Mouse (Mus musculus): ENCODE results near the gene Id3. TPM values are rescaled to one million over a fixed set of nuclear protein-coding genes. Genes with fewer than 3 reads are reported as not detected.

The Id3 gene
- total and polyA plus RNA-seq, 3 experiments, result 0.22 TPM; not detected in 2

DNA sequence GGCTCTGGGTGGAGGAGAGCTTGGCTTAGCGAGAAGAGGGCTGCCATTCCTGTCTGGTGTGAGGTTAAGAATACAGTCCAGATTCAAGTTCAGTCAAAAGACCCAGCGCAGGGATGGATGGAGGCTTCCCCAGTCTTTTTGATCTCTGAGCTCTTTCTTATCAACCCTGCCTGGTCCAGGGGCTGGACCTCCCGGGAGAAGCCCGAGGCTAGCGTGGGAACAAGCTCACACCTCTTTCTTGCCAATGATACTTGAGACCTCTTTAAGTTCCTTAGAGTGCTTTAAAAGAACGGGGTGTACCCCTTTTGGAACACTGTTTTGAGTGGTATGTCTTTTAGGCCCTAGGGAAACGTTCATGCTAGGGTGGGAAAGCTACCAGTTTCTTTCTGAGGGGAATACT lies 51.7 kb downstream of the Id3 start:
- TF ChIP-seq TAL1 (conservative IDR thresholded peaks at IDR 0.05; ENCODE audit: low read depth, low read length), result no peak
- H3K36me3 ChIP-seq (replicated peaks), result peaks cover 64% of the 10 kb centered on the region
- H3K9me3 ChIP-seq (replicated peaks), result no peaks in the 10 kb centered on the region
- ATAC-seq (ENCODE audit: extremely low read depth, insufficient number of reproducible peaks, low FRiP score, poor library complexity, severe bottlenecking) (no peak), DNase-seq (ENCODE audit: low spot score) (no peak)
- H3K4me3 ChIP-seq (ENCODE audit: low read depth, low read length), result no peak overlapping the region
- H3K4me1 ChIP-seq (ENCODE audit: insufficient read depth, low read depth, low read length), result peaks cover 13% of the 10 kb centered on the region
- H3K27me3 ChIP-seq (ENCODE audit: insufficient read depth, low read length), result no peaks in the 10 kb centered on the region

Other genes starting within 250 kb of the Id3 start
- 13.4 and 13.6 TPM in 2 replicates for gene Cnr2, start 248.1 kb upstream of the Id3 start, total RNA-seq (2014; fragmentation: Nextera tagmentation)
- 28.2 and 30.6 TPM in 2 replicates for gene Cnr2, start 248.1 kb upstream of the Id3 start, total RNA-seq (2017)
- gene Cnr2, start 248.1 kb upstream of the Id3 start, polyA plus RNA-seq (2012), result 4.0 and 5.1 TPM in 2 replicates
- 32.8 and 66.2 TPM in 2 replicates for gene Fuca1, start 222.8 kb upstream of the Id3 start, total RNA-seq (2014; fragmentation: Nextera tagmentation)
- 149 and 150 TPM in 2 replicates for gene Fuca1, start 222.8 kb upstream of the Id3 start, total RNA-seq (2017)
- gene Fuca1, start 222.8 kb upstream of the Id3 start, polyA plus RNA-seq (2012), result 13.9 and 16.9 TPM in 2 replicates
- gene Hmgcl, start 197.0 kb upstream of the Id3 start, total RNA-seq (2014; fragmentation: Nextera tagmentation), result 19.1 and 22.2 TPM in 2 replicates
- 38.0 and 39.1 TPM in 2 replicates for gene Hmgcl, start 197.0 kb upstream of the Id3 start, total RNA-seq (2017)
- gene Hmgcl, start 197.0 kb upstream of the Id3 start, polyA plus RNA-seq (2012), result 22.6 and 33.3 TPM in 2 replicates
- 4.3 and 5.0 TPM in 2 replicates for gene Gale, start 179.8 kb upstream of the Id3 start, total RNA-seq (2014; fragmentation: Nextera tagmentation)
- gene Gale, start 179.8 kb upstream of the Id3 start, total RNA-seq (2017), result 10.9 and 12.4 TPM in 2 replicates
- 19.8 and 23.3 TPM in 2 replicates for gene Gale, start 179.8 kb upstream of the Id3 start, polyA plus RNA-seq (2012)
- gene Lypla2, start 170.9 kb upstream of the Id3 start, total RNA-seq (2014; fragmentation: Nextera tagmentation), result 53.9 and 65.8 TPM in 2 replicates
- 28.5 and 34.1 TPM in 2 replicates for gene Lypla2, start 170.9 kb upstream of the Id3 start, total RNA-seq (2017)
- gene Lypla2, start 170.9 kb upstream of the Id3 start, polyA plus RNA-seq (2012), result 243 and 284 TPM in 2 replicates
- gene Pithd1, start 156.2 kb upstream of the Id3 start, total RNA-seq (2014; fragmentation: Nextera tagmentation), result 26.1 and 34.9 TPM in 2 replicates
- gene Pithd1, start 156.2 kb upstream of the Id3 start, total RNA-seq (2017), result 51.0 and 60.9 TPM in 2 replicates
- gene Pithd1, start 156.2 kb upstream of the Id3 start, polyA plus RNA-seq (2012), result 41.0 and 71.7 TPM in 2 replicates
- 108 and 113 TPM in 2 replicates for gene Eloa, start 121.7 kb upstream of the Id3 start, total RNA-seq (2014; fragmentation: Nextera tagmentation)
- gene Eloa, start 121.7 kb upstream of the Id3 start, total RNA-seq (2017), result 51.6 and 56.0 TPM in 2 replicates
- gene Eloa, start 121.7 kb upstream of the Id3 start, polyA plus RNA-seq (2012), result 9.7 and 12.9 TPM in 2 replicates
- 1,598 and 1,903 TPM in 2 replicates for gene Rpl11, start 90.1 kb upstream of the Id3 start, total RNA-seq (2014; fragmentation: Nextera tagmentation)
- gene Rpl11, start 90.1 kb upstream of the Id3 start, total RNA-seq (2017), result 563 and 967 TPM in 2 replicates
- 1,685 and 1,796 TPM in 2 replicates for gene Rpl11, start 90.1 kb upstream of the Id3 start, polyA plus RNA-seq (2012)
- gene E2f2, start 28.9 kb downstream of the Id3 start, total RNA-seq (2014; fragmentation: Nextera tagmentation), result 29.9 and 70.3 TPM in 2 replicates
- 14.1 and 16.3 TPM in 2 replicates for gene E2f2, start 28.9 kb downstream of the Id3 start, total RNA-seq (2017)
- 45.6 and 45.9 TPM in 2 replicates for gene E2f2, start 28.9 kb downstream of the Id3 start, polyA plus RNA-seq (2012)
- 0.30 TPM in 1 of 2 replicates, not detected in the other for gene Asap3, start 62.9 kb downstream of the Id3 start, total RNA-seq (2014; fragmentation: Nextera tagmentation)
- 0.05 and 0.06 TPM in 2 replicates for gene Asap3, start 62.9 kb downstream of the Id3 start, total RNA-seq (2017)
- 0.04 and 0.05 TPM in 2 replicates for gene Asap3, start 62.9 kb downstream of the Id3 start, polyA plus RNA-seq (2012)
- not detected in 2 replicates for gene Tcea3, start 104.2 kb downstream of the Id3 start, total RNA-seq (2014; fragmentation: Nextera tagmentation)
- 0.55 and 0.70 TPM in 2 replicates for gene Tcea3, start 104.2 kb downstream of the Id3 start, total RNA-seq (2017)
- not detected in 2 replicates for gene Tcea3, start 104.2 kb downstream of the Id3 start, polyA plus RNA-seq (2012)
- 17.7 and 19.9 TPM in 2 replicates for gene Zfp46, start 141.2 kb downstream of the Id3 start, total RNA-seq (2014; fragmentation: Nextera tagmentation)
- 13.2 and 13.9 TPM in 2 replicates for gene Zfp46, start 141.2 kb downstream of the Id3 start, total RNA-seq (2017)
- 6.1 and 6.7 TPM in 2 replicates for gene Zfp46, start 141.2 kb downstream of the Id3 start, polyA plus RNA-seq (2012)
- 100 and 126 TPM in 2 replicates for gene Hnrnpr, start 167.4 kb downstream of the Id3 start, total RNA-seq (2014; fragmentation: Nextera tagmentation)
- 161 and 187 TPM in 2 replicates for gene Hnrnpr, start 167.4 kb downstream of the Id3 start, total RNA-seq (2017)
- gene Hnrnpr, start 167.4 kb downstream of the Id3 start, polyA plus RNA-seq (2012), result 66.7 and 77.7 TPM in 2 replicates